Mouse (Mus musculus): ENCODE measurements around the gene Ctsl.

The Ctsl gene

DNA sequence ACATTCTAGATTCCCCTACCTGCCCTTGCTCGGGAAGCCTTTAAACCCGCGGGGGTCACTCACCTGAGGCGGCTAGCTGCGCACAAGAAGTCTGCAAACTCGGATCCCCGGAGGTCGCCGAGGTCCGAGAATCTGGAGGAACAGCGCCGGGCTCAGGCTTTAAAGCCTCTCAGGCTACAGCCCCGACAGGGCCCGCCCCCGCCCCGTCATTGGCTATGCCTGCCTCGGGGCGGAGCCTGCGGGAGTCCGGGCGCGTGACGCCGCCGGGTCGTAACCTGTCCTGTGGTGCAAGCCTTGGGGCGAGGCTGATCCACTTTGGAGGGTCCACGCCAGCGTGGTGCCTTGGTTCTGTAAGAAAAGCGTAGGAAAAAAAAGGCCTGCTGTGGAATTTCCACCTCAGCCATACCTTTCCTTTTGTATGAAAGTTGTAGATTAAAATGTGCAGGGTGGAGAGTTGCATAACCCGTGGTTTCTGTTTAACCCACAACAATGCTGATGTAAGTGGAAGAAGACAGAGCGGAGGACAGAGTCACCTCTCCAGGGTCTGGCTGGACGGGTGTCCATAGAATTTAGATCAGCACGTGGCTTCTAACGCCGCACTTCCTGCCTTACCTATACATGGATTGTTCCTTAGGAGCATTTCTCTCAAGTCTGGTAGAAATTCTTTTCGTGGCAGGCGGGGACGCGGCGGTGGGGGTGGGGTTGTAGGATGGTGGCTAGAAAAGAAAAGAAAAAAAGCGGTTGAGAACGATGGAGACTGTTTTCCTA, at the start of gene Ctsl:
TSS of gene Ctsl (minus strand) at position 718 of the 768 bp plus-strand sequence.
- peak; percentile 77 to 91 for DNase-seq (ENCODE audit: low read depth in 1 of 2, low spot score in 2 of 2)

DNA sequence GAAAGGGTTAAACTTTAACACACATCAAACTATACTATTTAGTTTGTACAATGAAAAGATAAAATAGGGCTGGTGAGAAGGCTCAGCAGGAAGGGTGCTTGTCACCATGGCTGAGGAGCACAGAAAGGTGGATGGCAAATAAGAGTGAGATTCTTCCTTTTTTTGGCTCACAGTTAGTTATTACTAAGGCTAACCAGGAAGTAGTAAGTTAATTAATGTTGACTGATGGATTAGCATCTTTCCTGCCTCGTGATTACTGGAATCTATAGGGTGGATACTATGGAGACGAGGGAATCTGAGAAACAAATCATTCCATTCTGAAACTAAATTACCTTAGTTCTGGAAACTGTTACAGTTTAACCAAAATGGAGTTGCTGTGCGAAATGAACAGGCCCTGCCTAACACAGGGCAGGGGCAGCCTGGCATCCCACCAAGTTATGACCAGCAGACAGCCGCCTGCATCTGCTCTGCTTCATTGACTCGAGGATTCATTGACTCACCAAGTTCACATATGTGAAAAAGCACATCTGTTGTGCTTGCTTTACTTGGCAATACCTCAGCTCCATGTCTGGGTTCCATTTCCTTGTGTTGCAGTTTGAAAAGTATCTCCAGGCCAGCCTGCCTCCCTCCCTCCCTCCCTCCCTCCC, 46.4 kb upstream of the Ctsl start:
- DNase-seq (ENCODE audit: low read depth in 1 of 2, low spot score in 2 of 2) = no peak

DNA sequence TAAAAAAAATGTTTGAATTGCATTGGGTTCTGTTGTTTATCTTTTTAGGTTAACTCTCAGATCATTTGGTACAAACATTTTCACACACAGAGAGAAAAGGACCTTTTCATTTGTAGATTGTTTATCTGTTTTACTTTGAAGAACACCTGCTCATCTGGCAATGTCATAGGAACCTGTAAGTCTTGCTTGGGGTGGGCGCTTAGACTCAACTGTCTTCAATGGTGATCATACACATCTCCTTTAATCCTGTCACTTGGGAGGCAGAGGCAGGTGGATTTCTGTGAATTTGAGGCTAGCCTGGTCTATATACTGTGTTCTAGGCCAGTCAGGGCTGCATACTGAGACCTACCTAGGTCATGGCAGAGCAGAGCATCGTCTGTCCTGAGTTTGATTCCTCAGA, 45.0 kb upstream of the Ctsl start:
- no peak for DNase-seq (ENCODE audit: low read depth in 1 of 2, low spot score in 2 of 2)

DNA sequence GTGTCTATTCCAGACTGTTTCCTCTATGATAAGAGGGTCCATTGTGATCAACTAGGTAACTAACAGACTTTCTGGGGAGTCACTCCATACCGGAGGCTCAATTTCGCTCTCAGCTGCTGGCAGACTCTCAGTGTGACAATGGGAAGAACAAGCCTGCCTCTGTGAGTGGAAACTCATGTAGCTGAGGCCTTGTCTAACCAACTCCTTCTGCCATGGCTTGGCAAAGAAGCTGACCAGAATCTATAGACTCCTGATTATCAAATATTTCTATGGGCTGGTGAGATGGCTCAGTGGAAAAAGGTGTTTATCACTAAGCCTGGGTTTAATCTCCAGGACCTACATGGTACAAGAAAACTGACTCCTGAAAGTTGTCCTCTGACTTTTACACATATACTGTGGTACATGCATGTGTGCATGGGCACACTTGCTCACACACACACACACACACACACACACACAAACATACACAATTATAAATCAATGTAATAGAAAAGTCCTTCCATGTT, 42.1 kb upstream of the Ctsl start:
- no peak for DNase-seq (ENCODE audit: low read depth in 1 of 2, low spot score in 2 of 2)

DNA sequence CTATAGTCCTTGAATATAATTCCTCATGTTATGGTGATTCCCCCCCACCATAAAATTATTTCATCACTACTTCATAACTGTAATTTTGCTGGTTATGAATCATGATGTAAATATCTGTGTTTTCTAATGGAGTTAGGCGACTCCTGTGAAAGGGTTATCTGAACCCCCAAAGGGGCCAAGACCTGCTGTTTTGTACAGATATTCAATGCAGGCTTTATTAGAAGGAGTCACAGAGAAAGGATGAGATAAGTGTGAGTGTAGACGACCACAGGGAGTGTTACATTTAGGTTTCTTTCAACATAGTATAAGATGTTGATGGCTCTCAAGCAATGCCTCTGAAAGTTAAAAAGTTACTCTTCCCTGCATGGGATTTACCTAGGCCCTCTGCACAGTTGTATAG, 40.6 kb upstream of the Ctsl start:
- no peak for DNase-seq (ENCODE audit: low read depth in 1 of 2, low spot score in 2 of 2)

DNA sequence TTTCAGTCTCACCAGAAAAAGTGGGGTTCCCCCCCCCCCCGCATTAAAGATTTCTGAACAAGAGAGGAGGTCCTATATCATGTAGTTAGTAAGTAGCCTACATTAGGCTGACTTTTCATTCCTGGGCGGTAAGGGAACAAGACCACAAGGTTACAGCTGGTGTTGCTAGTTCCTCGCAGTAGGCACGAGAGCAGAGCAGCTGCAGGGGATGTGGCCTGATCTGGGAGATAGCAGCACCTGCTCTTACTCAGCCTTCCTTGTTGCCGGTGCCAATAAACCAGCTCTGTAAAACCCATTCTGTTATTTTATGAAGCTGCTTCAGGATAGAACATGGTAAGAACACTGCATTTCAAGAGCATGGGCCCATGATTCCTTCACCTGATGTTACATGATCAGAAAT, 39.9 kb upstream of the Ctsl start:
- DNase-seq (ENCODE audit: low read depth in 1 of 2, low spot score in 2 of 2) = no peak

DNA sequence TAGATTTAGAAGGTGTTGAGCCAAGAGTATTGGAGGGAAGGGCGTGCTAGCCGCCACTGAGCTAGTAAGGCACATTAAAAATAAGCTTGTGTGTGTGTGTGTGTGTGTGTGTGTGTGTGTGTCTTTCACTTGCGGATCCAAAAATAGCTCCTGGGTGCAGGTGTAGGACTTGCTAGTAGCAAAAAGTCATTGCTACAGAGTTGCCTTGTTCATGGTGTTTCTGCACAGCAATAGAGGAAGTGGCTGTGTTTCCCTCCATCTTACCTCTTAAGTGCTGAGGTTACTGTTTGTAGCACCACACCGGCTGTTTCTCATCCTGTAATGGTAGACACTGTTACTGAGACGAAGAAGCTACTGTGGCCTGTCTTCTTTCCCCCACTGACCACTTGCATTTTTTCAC, 37.3 kb upstream of the Ctsl start:
- DNase-seq (ENCODE audit: low read depth in 1 of 2, low spot score in 2 of 2) = no peak

DNA sequence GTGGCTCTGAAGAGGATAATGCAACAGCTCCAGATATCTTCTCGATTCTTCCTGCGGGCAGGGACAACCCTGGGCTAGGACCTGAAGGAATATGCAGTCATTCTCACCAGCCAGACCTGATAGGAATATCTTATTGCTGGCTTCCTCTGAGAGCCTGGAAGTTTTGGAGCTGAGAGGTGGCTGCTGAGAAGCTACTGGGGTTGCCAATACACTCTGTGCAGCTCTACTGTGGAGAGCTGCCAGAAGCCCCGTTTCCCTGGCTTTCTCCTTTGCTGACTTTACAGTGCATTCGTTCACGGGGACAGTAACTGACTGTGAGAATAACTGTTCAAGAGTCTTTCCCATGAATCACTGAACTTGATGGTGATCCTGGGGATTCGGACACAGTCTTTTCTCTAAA, 34.9 kb upstream of the Ctsl start:
- no peak for DNase-seq (ENCODE audit: low read depth in 1 of 2, low spot score in 2 of 2)

DNA sequence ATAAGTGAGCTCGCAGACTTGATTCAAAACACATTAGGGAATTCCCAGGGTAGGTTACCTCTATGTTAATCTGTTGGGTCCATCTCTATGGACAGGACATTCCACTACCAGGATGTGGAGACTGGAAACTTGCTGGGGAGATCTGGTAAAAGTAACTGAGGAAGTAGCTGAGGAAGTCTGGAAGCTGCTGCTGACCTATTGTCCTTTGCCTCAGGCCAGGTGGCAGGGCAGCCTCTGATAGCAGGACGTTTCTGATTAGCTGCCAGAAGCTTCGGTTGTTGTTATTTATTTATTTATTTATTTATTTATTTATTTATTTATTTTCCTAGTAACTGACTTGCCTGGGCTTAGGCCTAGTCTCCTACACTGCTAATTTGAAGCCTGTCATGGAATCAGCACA, 32.8 kb upstream of the Ctsl start:
- DNase-seq (ENCODE audit: low read depth in 1 of 2, low spot score in 2 of 2) = no peak

DNA sequence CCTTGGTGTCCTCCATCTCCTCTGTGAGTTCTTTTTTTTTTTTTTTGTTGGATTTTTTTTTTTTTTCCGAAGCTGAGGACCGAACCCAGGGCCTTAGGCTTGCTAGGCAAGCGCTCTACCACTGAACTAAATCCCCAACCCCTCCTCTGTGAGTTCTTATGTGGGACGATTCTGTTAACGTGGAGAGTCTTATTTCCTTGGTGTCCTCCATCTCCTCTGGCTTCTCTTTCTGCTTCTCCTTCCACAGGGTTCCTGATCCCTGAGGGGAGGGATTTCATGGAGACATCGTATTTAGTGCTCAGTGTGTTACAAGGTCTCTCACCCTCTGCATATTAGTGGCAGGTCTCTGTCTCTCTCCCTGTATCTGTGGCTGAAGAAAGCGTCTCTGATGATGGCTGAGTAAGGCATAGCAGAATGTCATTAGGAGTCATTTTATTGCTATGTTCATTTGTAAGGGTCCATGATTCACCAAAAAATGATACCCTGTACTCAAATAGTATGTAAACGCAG, 32.3 kb upstream of the Ctsl start:
- no peak for DNase-seq (ENCODE audit: low read depth in 1 of 2, low spot score in 2 of 2)

DNA sequence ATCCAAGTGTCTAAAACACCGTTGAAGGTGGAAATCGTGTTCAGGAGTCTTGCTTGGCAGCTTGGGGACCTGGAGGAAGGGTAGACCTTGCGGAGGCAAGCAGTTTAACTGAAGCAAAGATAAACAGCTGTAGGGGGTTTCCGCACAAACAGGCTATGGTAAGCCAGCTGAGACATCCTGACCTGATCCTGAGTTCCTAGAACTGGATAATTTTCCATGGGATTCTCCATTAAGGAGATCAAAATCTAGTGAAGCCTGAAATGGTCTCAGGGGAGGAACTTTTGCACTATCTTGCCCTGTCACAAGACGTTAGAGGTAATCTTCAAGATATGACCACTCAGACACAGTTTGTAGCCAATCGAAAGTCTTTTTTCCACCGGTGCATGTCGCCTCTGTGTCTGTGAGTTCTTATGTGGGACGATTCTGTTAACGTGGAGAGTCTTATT, 31.8 kb upstream of the Ctsl start:
- no peak for DNase-seq (ENCODE audit: low read depth in 1 of 2, low spot score in 2 of 2)

DNA sequence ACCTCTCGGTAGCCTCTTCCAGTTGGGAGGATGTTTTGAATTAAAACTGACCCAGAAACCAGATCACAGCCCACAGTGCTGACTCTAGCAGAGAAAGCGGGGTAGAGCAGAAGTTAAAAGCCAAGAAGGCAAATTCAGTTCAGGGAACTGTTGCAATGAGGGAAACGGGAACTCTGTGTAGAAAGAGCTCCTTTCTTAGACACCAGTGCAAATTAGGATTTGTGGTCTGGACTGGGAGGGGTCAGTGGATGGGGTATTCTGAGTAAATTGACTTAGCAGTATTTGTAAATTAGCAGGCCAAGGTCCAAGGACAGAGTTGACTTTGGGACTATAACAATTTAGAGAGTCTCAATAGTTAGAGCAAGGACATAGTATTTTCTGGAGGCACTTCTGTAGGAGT, 31.3 kb upstream of the Ctsl start:
- peak; percentile 8 to 26 for DNase-seq (ENCODE audit: low read depth in 1 of 2, low spot score in 2 of 2)

DNA sequence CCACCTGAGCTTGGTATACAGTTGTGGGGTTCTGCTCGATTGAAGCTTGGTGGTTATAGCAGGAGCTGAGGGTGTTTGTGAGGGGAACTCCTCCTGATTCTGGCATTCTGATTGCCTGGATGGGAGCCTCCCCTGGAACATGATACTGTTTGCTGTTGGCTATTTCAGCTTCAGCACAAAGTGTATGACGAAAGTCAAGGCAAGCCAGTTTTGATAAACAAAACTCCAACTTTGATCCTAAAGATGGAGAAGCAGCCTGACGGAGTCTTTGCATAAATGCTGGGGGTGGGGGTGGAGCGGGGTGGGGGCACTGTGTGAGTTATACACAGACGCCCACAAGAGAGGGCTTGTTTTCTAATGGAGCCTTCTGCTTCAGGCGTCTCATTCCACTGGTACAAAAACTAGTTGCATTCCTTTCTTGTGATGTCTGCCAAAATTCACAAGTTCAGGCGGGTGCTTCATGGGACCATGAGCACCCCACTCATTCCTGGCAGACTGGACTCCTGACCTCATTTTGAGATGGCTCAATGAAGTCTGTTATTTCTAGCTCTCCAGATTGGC, 30.2 kb upstream of the Ctsl start:
- no peak for DNase-seq (ENCODE audit: low read depth in 1 of 2, low spot score in 2 of 2)

DNA sequence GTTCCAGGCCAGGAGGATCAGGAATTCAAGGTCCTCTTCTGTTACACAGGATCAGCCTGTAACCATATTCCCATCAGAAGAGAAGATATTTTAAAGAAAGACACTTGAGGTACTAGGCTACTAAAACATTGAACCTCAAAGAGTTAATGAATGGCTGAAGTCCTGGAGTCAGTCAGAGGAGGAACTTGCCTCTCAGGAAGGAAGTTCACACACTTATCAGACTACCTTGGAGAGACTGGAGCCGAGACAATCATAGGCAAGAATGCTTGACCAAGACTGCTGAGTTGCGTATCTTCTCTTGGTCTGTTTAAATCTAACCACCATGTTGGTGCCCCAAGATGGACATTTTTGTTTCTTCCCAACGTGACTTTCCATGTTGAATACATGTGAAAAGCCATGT, 29.2 kb upstream of the Ctsl start:
- no peak for DNase-seq (ENCODE audit: low read depth in 1 of 2, low spot score in 2 of 2)

DNA sequence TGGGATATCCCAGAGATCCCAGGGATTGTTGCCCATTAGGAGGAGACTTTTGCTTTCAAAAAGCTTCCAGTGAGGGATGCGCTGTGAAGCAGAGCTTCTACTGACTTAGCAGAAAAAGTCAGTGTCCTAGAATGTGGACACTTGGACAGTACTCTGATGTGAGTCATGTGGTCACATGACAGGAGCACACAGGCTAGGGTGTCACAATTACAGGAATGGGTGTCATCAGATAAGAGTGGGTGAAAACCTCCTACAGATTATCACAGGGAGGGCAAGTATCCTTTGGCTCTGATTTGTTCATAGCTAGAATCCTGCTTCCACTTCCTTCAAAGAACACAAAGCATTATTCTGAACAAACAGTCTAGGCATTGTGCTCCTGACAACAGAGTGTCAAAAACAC, 27.4 kb upstream of the Ctsl start:
- DNase-seq (ENCODE audit: low read depth in 1 of 2, low spot score in 2 of 2) = no peak

DNA sequence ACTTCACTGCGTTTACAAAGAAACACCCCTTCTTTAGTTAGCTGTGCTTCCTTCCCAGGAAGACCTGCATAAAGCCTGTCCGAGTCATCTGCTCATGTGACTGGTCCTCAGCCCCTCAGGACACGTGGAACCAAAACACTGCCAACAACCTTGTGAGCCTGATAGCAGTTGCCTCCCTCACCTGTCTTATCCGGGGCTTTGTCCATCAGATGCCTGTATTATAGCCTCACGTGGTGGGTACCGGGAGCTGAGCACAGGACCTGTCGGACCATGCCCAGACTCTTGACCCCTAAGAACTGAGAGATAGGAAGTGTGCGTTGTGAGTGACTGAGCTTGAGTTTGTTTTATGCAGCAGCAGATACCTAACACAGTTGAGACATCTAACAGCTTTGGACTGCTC, 26.3 kb upstream of the Ctsl start:
- DNase-seq (ENCODE audit: low read depth in 1 of 2, low spot score in 2 of 2) = no peak

DNA sequence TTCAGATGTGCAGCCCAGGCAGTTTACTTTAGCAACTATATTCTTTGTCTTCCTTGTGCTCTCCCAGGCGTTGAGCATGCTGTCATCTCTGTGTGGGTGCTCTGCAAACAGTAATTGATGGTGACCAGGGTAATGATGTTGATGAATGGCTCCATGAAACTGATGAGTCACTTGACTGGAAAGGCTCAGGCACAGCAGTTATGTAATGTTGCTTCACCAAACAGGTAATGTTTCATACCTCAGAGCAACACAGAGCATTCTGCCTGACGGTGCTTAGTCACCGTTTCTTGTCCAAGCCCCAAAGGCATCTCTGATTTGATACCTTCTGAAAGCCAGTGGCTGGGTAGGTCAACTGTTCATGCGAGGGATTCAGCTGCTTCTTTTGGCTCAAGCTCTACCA, 17.7 kb upstream of the Ctsl start:
- DNase-seq (ENCODE audit: low read depth in 1 of 2, low spot score in 2 of 2) = no peak

DNA sequence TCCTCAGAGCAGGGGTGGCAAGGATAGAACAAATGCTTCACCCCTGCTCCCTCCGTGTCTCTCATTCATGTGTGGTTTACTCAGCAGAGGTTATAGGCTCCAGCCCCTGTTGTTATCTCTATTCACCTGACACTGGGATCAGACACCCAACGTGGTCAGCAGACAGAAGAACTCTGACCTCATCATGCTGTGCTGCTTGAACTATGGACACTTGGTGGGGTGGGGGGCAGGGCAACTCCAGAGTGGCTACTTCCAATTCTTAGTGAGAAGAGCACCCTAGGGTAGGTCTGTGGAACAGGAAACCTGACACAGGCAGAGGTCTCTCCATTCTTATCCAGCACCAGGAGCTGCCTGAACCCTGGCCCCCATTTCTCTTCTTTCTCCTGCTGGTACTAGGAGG, 15.4 kb upstream of the Ctsl start:
- no peak for DNase-seq (ENCODE audit: low read depth in 1 of 2, low spot score in 2 of 2)

DNA sequence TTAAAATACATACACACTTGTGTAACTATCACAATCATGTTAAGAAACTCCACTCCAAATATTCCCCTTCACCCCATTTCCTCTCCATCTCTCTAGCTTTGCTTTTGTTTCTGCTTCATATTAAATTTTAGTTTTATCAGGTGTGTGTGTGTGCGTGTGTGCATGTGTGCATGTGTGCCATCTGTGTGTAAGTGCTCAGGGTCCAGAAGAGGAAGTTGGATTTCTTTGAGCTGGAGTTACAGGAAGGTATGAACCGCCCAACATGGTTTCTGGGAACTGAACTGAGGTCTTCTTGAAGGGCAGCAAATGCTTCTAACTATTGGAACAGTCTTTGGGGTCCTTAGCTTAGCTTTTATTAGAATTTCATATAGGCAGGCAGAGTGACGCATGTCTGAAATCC, 14.2 kb upstream of the Ctsl start:
- DNase-seq (ENCODE audit: low read depth in 1 of 2, low spot score in 2 of 2) = no peak

DNA sequence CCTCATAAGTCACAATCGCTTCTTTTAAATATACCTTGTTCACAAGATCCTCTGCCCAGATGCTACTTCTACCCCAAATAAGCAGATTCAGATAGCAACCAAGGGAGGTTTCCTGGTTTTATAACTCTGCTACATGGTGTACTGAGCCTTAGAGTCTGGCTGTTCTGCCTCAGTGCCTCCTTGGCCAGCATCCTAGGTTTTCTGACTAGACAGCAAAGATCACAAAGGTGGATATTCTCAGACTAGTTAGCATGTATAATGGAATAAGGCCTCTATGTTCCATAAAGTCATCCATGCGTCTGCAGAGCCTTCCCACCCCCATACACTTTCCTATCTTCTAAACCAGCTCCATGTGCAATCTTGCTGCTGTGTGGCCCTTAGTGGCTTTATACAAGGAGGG, 9.6 kb upstream of the Ctsl start:
- no peak for DNase-seq (ENCODE audit: low read depth in 1 of 2, low spot score in 2 of 2)

DNA sequence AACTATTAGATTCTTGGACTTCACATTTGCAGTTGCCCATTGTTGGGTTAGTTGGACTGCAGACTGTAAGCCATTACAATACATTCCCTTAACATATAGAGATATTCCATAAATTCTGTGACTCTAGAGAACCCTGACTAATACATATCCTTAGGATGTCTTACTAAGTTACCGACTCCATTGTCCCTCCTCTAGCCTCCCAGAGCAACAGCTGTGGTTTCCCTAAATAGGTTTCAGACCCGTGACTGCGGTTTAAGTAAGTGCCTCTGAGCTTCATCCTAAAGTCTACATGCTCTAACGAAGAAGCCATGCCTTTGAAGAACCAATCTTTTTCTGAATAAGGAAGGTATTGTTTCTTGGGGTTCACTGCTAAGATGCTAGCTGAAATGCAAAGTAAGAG, 7.9 kb upstream of the Ctsl start:
- no peak for DNase-seq (ENCODE audit: low read depth in 1 of 2, low spot score in 2 of 2)

DNA sequence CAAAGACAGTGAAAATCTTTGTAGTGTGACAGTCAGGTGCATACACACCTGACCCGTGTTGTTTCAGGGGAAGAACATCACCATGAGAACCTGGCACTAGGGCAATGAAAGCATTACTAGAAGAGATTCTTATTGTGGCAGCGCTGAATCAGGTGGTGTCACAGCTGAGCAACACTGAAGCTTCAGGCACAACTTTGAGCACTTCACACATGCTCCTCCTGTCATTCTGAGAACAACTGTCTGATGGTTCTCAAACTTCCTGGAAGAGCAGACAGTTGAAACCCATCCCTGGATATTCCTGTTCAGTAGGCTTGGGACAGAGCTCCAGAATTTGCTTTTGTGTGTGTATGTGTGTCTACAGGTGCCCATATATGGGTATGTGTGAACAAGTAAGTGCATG, 5.8 kb upstream of the Ctsl start:
- DNase-seq (ENCODE audit: low read depth in 1 of 2, low spot score in 2 of 2) = no peak

Measured in monocyte, adult 2 months (primary cell).